Mouse (Mus musculus) limb, embryonic 11.5 days (tissue): ENCODE results near the gene Slc22a15. TPM values are rescaled to one million over a fixed set of nuclear protein-coding genes. Genes with fewer than 3 reads are reported as not detected.

Experiments
- ATAC-seq: fragments of 200-750 bp; cut with Nextera tagmentation; 2 replicates; pipeline ENCODE4 v1.8.0; 2017; ENCODE audit warnings: low read depth; ENCODE audit not compliant: insufficient number of reproducible peaks, low FRiP score, low TSS enrichment
- DNase-seq: peaks from one replicate; pipeline ENCODE4 v3.0.0-alpha.2; 2015; ENCODE audit warnings: low spot score
- H3K27ac ChIP-seq: fragments of 300-500 bp; sonication (generic); replicated peaks from 2 replicates; pipeline ENCODE4 v1.5.1; 2014; ENCODE audit warnings: low read depth, mild to moderate bottlenecking, low read length
- H3K27me3 ChIP-seq: fragments of 300-500 bp; sonication (generic); 2 replicates; pipeline ENCODE4 v1.6.1; 2014; ENCODE audit warnings: mild to moderate bottlenecking, low read length, mixed read lengths; ENCODE audit not compliant: control insufficient read depth, insufficient read depth
- H3K36me3 ChIP-seq: fragments of 300-500 bp; sonication (generic); 2 replicates; pipeline ENCODE4 v1.6.1; 2014; ENCODE audit warnings: mild to moderate bottlenecking, low read length, moderate library complexity, mixed read lengths; ENCODE audit not compliant: control insufficient read depth, insufficient read depth
- H3K4me1 ChIP-seq: fragments of 300-500 bp; sonication (generic); 2 replicates; pipeline ENCODE4 v1.6.1; 2014; ENCODE audit warnings: low read length, mixed read lengths; ENCODE audit not compliant: control insufficient read depth, insufficient read depth
- H3K4me2 ChIP-seq: fragments of 300-500 bp; sonication (generic); 2 replicates; pipeline ENCODE4 v1.6.1; 2014; ENCODE audit warnings: low read depth, mild to moderate bottlenecking, moderate library complexity; ENCODE audit not compliant: severe bottlenecking
- H3K4me3 ChIP-seq: fragments of 300-500 bp; sonication (generic); 2 replicates; pipeline ENCODE4 v1.5.1; 2014; ENCODE audit warnings: low read depth, low read length
- H3K9ac ChIP-seq: fragments of 300-500 bp; sonication (generic); 2 replicates; pipeline ENCODE4 v1.6.1; 2014; ENCODE audit warnings: mild to moderate bottlenecking, low read length
- H3K9me3 ChIP-seq: fragments of 300-500 bp; sonication (generic); 2 replicates; pipeline ENCODE4 v1.6.1; 2016; ENCODE audit warnings: low read length; ENCODE audit not compliant: control insufficient read depth
- WGBS: fragments of 180-500 bp; shearing (Covaris S2); extraction: QIAGEN DNeasy Blood & Tissue Kit; methylation state at CpG from one replicate; pipeline ENCODE4 v1.1.7; 2014; 5-methylcytosine and 5-hydroxymethylcytosine counted together
- polyA plus RNA-seq: library from polyadenylated mRNA; unstranded; fragments of >200 nt; fragmentation: Nextera tagmentation; extraction: Ambion mirVana; gene quantifications from 2 replicates; pipeline ENCODE4 v1.2.1, GENCODE M21; 2014

The Slc22a15 gene
- polyA plus RNA-seq, 1 experiment from 2014 or later: 3.2 TPM

GRCm38 (mm10) chr3:101871951-101872350 is 52.3 kb downstream of the Slc22a15 start:
- WGBS: 88% methylated on average over 9 of the region's 9 CpGs
- no peak overlapping the region for H3K4me3 ChIP-seq
- ATAC-seq (no peak), DNase-seq (no peak)
- H3K4me2 ChIP-seq: no peak overlapping the region
- H3K4me1 ChIP-seq: no peaks in the 10 kb centered on the region
- no peaks in the 10 kb centered on the region for H3K36me3 ChIP-seq
- H3K27me3 ChIP-seq: no peaks in the 10 kb centered on the region
- no peak overlapping the region for H3K27ac ChIP-seq
- no peak overlapping the region for H3K9ac ChIP-seq
- no peaks in the 10 kb centered on the region for H3K9me3 ChIP-seq

- DNase-seq: no peak
- 86% methylated on average over 4 of the region's 4 CpGs for WGBS
Measured at GRCm38 (mm10) chr3:101867001-101867421, 57.2 kb downstream of the Slc22a15 start.

GRCm38 (mm10) chr3:101861856-101862255 is 62.4 kb downstream of the Slc22a15 start:
- 84% methylated on average over 3 of the region's 3 CpGs for WGBS
- no peaks in the 10 kb centered on the region for H3K9me3 ChIP-seq

More at GRCm38 (mm10) chr3:101867001-101867421, 57.2 kb downstream of the Slc22a15 start:
- Histone ChIP-seq H3K4me2 (no peak overlapping the region), H3K4me1 (no peaks in the 10 kb centered on the region), H3K9me3 (no peaks in the 10 kb centered on the region), H3K27ac (no peak overlapping the region), H3K4me3 (no peak overlapping the region), H3K36me3 (no peaks in the 10 kb centered on the region), H3K27me3 (no peaks in the 10 kb centered on the region), H3K9ac (no peak overlapping the region)
- ATAC-seq: no peak

GRCm38 (mm10) chr3:101860151-101860550 is 64.1 kb downstream of the Slc22a15 start:
- Histone ChIP-seq H3K27me3 (no peaks in the 10 kb centered on the region), H3K9me3 (no peaks in the 10 kb centered on the region), H3K4me3 (no peak overlapping the region), H3K9ac (no peak overlapping the region), H3K27ac (no peak overlapping the region), H3K4me2 (no peak overlapping the region), H3K4me1 (no peaks in the 10 kb centered on the region), H3K36me3 (no peaks in the 10 kb centered on the region)
- ATAC-seq (no peak), DNase-seq (no peak)
- 69% methylated on average over 7 of the region's 7 CpGs for WGBS

More at GRCm38 (mm10) chr3:101861856-101862255, 62.4 kb downstream of the Slc22a15 start:
- Histone ChIP-seq H3K4me2 (no peak overlapping the region), H3K4me3 (no peak overlapping the region), H3K27ac (no peak overlapping the region), H3K36me3 (no peaks in the 10 kb centered on the region), H3K4me1 (no peaks in the 10 kb centered on the region), H3K9ac (no peak overlapping the region), H3K27me3 (no peaks in the 10 kb centered on the region)
- DNase-seq (no peak), ATAC-seq (no peak)

- no peak overlapping the region for H3K4me2 ChIP-seq
- H3K4me1 ChIP-seq: no peaks in the 10 kb centered on the region
- no peaks in the 10 kb centered on the region for H3K36me3 ChIP-seq
- no peak overlapping the region for H3K27ac ChIP-seq
- H3K4me3 ChIP-seq: no peak overlapping the region
- no peak for DNase-seq
- no peaks in the 10 kb centered on the region for H3K27me3 ChIP-seq
- ATAC-seq: no peak
- H3K9ac ChIP-seq: no peak overlapping the region
- 90% methylated on average over 7 of the region's 7 CpGs for WGBS
- H3K9me3 ChIP-seq: no peaks in the 10 kb centered on the region
Measured at GRCm38 (mm10) chr3:101859740-101860139, 64.5 kb downstream of the Slc22a15 start.

- 81% methylated on average over 1 of the region's 1 CpGs for WGBS
Measured at GRCm38 (mm10) chr3:101854075-101854474, 70.2 kb downstream of the Slc22a15 start.

GRCm38 (mm10) chr3:101851363-101851762 is 72.9 kb downstream of the Slc22a15 start:
- Histone ChIP-seq H3K4me3 (no peak overlapping the region), H3K4me2 (no peak overlapping the region), H3K36me3 (no peaks in the 10 kb centered on the region), H3K9me3 (no peaks in the 10 kb centered on the region), H3K27me3 (no peaks in the 10 kb centered on the region), H3K27ac (no peak overlapping the region), H3K9ac (no peak overlapping the region), H3K4me1 (no peaks in the 10 kb centered on the region)
- DNase-seq: no peak
- WGBS: 73% methylated on average over 6 of the region's 6 CpGs
- no peak for ATAC-seq

More at GRCm38 (mm10) chr3:101854075-101854474, 70.2 kb downstream of the Slc22a15 start:
- Histone ChIP-seq H3K4me2 (no peak overlapping the region), H3K27ac (no peak overlapping the region), H3K36me3 (no peaks in the 10 kb centered on the region), H3K4me3 (no peak overlapping the region), H3K9ac (no peak overlapping the region), H3K9me3 (no peaks in the 10 kb centered on the region), H3K4me1 (no peaks in the 10 kb centered on the region), H3K27me3 (no peaks in the 10 kb centered on the region)
- DNase-seq (no peak), ATAC-seq (no peak)

- no peaks in the 10 kb centered on the region for H3K27me3 ChIP-seq
- H3K9ac ChIP-seq: no peak within 1 kb of the TSS
- H3K9me3 ChIP-seq: no peaks in the 10 kb centered on the region
- no peaks in the 10 kb centered on the region for H3K4me1 ChIP-seq
- ATAC-seq: no peak
- no peak within 1 kb of the TSS for H3K4me3 ChIP-seq
- no peaks in the 10 kb centered on the region for H3K36me3 ChIP-seq
- WGBS: 74% methylated on average over 5 of the region's 5 CpGs
- no peak within 1 kb of the TSS for H3K27ac ChIP-seq
- H3K4me2 ChIP-seq: no peak within 1 kb of the TSS
- no peak for DNase-seq
Measured at GRCm38 (mm10) chr3:101848816-101849215, 75.4 kb downstream of the Slc22a15 start, which contains the start of gene Mab21l3. TSS of gene Mab21l3 (minus strand) at chr3:101848959.

GRCm38 (mm10) chr3:101846096-101846495 is 78.2 kb downstream of the Slc22a15 start:
- H3K4me2 ChIP-seq: no peak overlapping the region
- no peaks in the 10 kb centered on the region for H3K27me3 ChIP-seq
- no peaks in the 10 kb centered on the region for H3K4me1 ChIP-seq
- H3K27ac ChIP-seq: no peak overlapping the region
- 55% methylated on average over 4 of the region's 4 CpGs for WGBS
- H3K9ac ChIP-seq: no peak overlapping the region
- ATAC-seq (no peak), DNase-seq (no peak)
- no peak overlapping the region for H3K4me3 ChIP-seq
- no peaks in the 10 kb centered on the region for H3K9me3 ChIP-seq
- no peaks in the 10 kb centered on the region for H3K36me3 ChIP-seq
